Mouse (Mus musculus): ENCODE measurements around the gene Pnkd. TPM values are rescaled to one million over a fixed set of nuclear protein-coding genes. Genes with fewer than 3 reads are reported as not detected.

The Pnkd gene
- polyA plus RNA-seq (2014; fragmentation: Illumina TruSeq; extraction: RNeasy Lipid Tissue Mini Kit (QIAGEN cat#74804); ENCODE audit: low read depth, low replicate concordance): 4.9 TPM

DNA sequence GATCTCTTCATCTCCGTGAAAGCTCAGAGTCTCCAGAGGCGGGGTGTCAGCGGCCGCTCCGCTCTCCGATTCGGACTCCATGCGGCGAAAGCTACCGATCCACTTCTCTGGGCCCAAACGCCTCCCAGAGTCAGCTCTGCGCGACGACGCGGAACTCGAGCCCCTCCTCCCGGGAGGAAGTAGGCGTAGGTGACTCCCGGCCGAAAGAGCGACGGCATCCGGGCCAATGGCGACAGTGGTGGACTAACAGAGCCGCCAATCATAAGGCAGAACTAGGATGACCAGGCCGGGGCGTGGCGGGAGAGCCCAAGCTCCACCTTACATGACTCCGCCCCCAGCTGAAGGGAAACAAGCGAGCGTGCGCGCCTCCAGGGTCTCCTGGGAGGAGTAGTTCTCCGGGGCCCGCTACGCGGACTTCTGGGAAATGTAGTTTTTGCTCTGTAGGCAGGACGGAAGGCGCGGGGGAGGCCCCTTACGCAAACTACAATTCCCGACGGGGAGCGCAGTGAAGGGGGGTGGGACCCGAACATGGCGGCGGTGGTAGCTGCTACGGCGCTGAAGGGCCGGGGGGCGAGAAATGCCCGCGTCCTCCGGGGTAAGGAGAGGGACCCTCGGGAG is at the start of gene Pnkd, which contains the start of gene Aamp:
Pnkd (plus strand) TSS at position 388 of the 618 bp plus-strand sequence.
Aamp (minus strand) TSS at position 196 of the 618 bp plus-strand sequence.

DNA sequence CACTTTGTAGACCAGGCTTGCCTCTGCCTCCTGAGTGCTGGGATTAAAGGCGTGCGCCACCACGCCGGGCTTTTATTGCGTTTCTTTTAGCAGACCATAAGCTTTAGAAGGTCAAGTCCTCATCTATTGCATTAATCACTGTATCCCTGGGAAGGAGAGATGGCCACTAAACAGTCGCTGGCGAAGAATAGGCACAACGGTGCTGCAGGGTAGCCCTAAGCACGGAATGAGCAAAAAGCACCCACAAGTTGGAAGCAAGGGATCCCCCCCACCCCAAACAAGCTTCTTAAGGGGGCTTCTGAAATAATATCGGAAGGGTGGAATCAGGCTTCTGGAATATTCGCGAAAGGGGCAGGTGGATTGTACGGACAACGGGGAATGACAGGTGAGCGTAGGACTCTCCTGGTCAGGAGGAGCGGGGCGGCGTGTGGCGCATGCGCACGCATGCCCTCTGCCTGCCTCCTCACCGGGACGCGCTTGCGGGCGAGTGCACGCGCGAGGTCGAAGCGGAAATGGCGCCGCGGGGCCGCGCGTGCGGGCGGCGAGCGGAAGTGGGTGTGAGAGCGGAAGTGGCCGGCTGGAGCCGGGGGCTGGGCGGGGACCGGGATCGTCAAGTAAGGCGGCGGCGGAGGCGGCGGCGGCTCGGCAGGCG is 48.7 kb upstream of the Pnkd start, which contains the start of gene Arpc2:
Arpc2 (plus strand) TSS at position 147 of the 652 bp plus-strand sequence.

DNA sequence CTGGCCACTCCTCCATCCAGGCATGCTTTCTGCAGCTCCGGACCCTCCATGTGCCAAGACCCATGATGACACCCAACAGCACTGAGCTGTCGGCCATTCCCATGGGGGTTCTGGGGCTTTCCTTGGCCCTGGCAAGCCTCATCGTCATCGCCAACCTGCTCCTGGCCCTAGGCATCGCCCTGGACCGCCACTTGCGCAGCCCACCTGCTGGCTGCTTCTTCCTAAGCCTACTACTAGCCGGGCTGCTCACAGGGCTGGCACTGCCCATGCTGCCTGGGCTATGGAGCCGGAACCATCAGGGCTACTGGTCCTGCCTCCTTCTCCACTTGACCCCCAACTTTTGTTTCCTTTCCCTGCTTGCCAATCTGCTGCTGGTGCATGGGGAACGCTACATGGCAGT is 6.2 kb upstream of the Pnkd start, which contains the start of gene Gpbar1:
Gpbar1 (plus strand) TSS at position 13 of the 400 bp plus-strand sequence.

DNA sequence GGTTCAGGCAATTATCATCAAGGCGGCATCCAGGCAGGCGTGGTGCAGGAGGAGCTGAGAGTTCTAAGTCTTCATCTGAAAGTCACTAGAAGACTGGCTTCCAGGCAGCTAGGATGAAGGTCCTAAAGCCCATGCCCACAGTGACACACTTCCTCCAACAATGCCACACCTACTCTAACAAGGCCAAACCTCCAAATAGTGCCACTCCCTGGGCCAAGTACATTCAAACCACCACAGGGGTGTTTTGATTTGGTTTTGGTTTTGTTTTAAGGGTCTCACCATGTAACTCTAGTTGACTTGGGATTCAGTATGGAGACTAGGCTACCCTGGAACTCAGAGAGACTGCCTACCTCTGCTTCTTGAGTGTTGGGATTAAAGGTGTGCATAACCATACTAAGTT is 20.8 kb downstream of the Pnkd start, which contains the start of gene Tmbim1:
Tmbim1 (minus strand) TSS at position 101 of the 400 bp plus-strand sequence.

DNA sequence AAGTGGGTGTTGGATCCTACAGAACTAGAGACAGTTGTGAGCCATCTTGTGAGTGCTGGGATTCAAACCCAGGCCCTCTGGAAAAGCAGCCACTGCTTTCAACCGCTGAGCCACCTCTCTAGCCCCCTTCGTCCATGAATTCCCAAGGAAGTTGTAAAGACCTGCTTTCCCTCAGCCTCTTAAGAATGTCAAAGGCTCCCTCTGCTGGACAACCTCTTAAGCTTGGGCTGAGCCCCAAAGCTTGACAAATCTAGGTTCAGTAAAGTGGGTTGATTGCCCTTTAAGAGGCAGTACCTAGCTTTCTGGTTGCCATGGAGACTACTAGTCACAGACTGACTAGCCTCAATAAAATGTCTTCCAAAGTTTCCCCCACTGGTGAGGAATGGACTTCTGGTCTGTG is 77.1 kb downstream of the Pnkd start, which contains the start of gene Catip:
Catip (plus strand) TSS at position 297 of the 400 bp plus-strand sequence.

DNA sequence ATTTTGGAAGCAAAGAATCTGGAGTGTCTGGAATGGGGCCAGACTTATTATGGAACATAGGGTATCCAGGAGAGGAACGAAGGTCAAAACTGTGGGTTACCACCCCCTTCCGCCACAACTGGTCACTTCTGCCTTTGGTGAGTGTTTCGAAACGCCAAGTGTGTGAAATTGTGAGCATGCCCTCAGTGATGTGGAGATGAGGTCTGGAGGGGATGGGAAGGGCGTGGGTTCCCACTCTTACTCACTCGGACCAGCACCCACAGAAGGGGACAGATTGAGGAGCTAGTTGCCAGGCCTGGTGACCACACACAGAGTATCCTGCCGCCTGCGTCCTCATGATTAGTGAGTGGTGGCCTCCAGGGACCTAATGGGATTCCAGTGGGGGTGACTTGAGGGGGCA is 90.2 kb downstream of the Pnkd start, which contains the start of gene Slc11a1:
Slc11a1 (plus strand) TSS at position 216 of the 400 bp plus-strand sequence.

DNA sequence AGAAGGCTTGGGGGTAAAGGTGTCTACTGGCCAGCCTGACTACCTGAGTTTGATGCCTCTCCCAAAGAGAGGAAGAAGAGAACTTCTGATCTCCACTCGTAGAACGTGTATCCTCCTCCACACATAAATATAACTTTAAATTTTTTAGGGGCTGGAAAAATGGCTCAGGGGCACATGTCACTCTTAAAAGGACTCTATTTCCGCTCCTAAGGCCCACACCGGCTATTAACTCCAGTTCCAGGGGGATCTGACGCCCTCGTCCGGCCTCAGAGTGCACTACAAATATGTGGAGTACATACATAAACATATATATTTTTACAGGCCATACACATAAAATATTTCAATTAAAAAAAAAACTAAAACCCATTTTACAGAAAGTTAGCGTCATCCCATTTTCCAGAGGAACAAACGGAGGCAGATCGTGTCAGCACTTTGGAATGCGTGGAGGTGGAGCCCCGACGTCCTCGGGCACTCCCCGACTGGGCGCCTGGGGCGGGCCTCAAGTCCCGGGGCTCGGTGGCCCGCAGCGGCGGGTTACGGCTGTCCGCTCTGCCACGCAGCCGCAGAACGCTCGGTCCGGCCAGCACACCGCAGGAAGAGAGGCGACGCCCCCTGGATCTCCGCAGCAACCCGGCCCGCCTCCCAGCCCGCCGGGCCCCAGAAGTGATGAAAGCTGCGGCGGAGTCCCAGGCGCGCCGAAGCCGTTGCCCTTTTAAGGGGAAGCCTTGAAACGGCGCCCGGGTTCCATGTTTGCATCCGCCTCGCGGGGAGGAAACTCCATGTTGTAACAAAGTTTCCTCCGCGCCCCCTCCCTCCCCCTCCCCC is 106.4 kb downstream of the Pnkd start, which contains the start of gene Ctdsp1:
Ctdsp1 (plus strand) TSS at position 586 of the 825 bp plus-strand sequence.

Other genes with a start within 250 kb of the Pnkd start
- 64.9 TPM for gene Tns1, start 160.5 kb upstream of the Pnkd start, polyA plus RNA-seq (2014; fragmentation: Illumina TruSeq; extraction: RNeasy Lipid Tissue Mini Kit (QIAGEN cat#74804); ENCODE audit: low read depth, low replicate concordance)
- 0.57 TPM for gene Rufy4, start 159.4 kb upstream of the Pnkd start, polyA plus RNA-seq (2014; fragmentation: Illumina TruSeq; extraction: RNeasy Lipid Tissue Mini Kit (QIAGEN cat#74804); ENCODE audit: low read depth, low replicate concordance)
- not detected for gene Cxcr2, start 130.9 kb upstream of the Pnkd start, polyA plus RNA-seq (2014; fragmentation: Illumina TruSeq; extraction: RNeasy Lipid Tissue Mini Kit (QIAGEN cat#74804); ENCODE audit: low read depth, low replicate concordance)
- gene Cxcr1, start 90.3 kb upstream of the Pnkd start, polyA plus RNA-seq (2014; fragmentation: Illumina TruSeq; extraction: RNeasy Lipid Tissue Mini Kit (QIAGEN cat#74804); ENCODE audit: low read depth, low replicate concordance): not detected
- gene Arpc2, start 48.8 kb upstream of the Pnkd start, polyA plus RNA-seq (2014; fragmentation: Illumina TruSeq; extraction: RNeasy Lipid Tissue Mini Kit (QIAGEN cat#74804); ENCODE audit: low read depth, low replicate concordance): 381 TPM
- not detected for gene Gpbar1, start 6.4 kb upstream of the Pnkd start, polyA plus RNA-seq (2014; fragmentation: Illumina TruSeq; extraction: RNeasy Lipid Tissue Mini Kit (QIAGEN cat#74804); ENCODE audit: low read depth, low replicate concordance)
- gene Aamp, start 192 bp upstream of the Pnkd start, polyA plus RNA-seq (2014; fragmentation: Illumina TruSeq; extraction: RNeasy Lipid Tissue Mini Kit (QIAGEN cat#74804); ENCODE audit: low read depth, low replicate concordance): 4.0 TPM
- gene Tmbim1, start 20.7 kb downstream of the Pnkd start, polyA plus RNA-seq (2014; fragmentation: Illumina TruSeq; extraction: RNeasy Lipid Tissue Mini Kit (QIAGEN cat#74804); ENCODE audit: low read depth, low replicate concordance): 13.5 TPM
- gene Catip, start 77.2 kb downstream of the Pnkd start, polyA plus RNA-seq (2014; fragmentation: Illumina TruSeq; extraction: RNeasy Lipid Tissue Mini Kit (QIAGEN cat#74804); ENCODE audit: low read depth, low replicate concordance): 0.28 TPM
- gene Slc11a1, start 90.3 kb downstream of the Pnkd start, polyA plus RNA-seq (2014; fragmentation: Illumina TruSeq; extraction: RNeasy Lipid Tissue Mini Kit (QIAGEN cat#74804); ENCODE audit: low read depth, low replicate concordance): not detected
- 19.7 TPM for gene Ctdsp1, start 106.6 kb downstream of the Pnkd start, polyA plus RNA-seq (2014; fragmentation: Illumina TruSeq; extraction: RNeasy Lipid Tissue Mini Kit (QIAGEN cat#74804); ENCODE audit: low read depth, low replicate concordance)
- 29.1 TPM for gene Vil1, start 124.4 kb downstream of the Pnkd start, polyA plus RNA-seq (2014; fragmentation: Illumina TruSeq; extraction: RNeasy Lipid Tissue Mini Kit (QIAGEN cat#74804); ENCODE audit: low read depth, low replicate concordance)
- 22.3 TPM for gene Cnot9, start 221.1 kb downstream of the Pnkd start, polyA plus RNA-seq (2014; fragmentation: Illumina TruSeq; extraction: RNeasy Lipid Tissue Mini Kit (QIAGEN cat#74804); ENCODE audit: low read depth, low replicate concordance)